Mouse (Mus musculus): ENCODE measurements at regions not wholly inside any gene's neighbourhood (a gene's known extent, or its start where the extent isn't known, plus 50 kb on each side); places are given as distances from the start of the nearest gene placed in this dataset.

GRCm38 (mm10) chr12:109662179-109662578, 62.0 kb upstream of the Rtl1 start:
- WGBS: 80% methylated on average over 2 of the region's 2 CpGs

GRCm38 (mm10) chr12:109674766-109675165, 74.6 kb upstream of the Rtl1 start:
- WGBS: 70% methylated on average over 4 of the region's 4 CpGs
- DNase-seq (ENCODE audit: low read depth, low spot score): no peak

More at GRCm38 (mm10) chr12:109662179-109662578, 62.0 kb upstream of the Rtl1 start:
- no peak for DNase-seq (ENCODE audit: low read depth, low spot score)

GRCm38 (mm10) chr12:109694046-109694445, 93.9 kb upstream of the Rtl1 start:
- no peak for DNase-seq (ENCODE audit: low read depth, low spot score)
- 90% methylated on average over 4 of the region's 4 CpGs for WGBS

DNA sequence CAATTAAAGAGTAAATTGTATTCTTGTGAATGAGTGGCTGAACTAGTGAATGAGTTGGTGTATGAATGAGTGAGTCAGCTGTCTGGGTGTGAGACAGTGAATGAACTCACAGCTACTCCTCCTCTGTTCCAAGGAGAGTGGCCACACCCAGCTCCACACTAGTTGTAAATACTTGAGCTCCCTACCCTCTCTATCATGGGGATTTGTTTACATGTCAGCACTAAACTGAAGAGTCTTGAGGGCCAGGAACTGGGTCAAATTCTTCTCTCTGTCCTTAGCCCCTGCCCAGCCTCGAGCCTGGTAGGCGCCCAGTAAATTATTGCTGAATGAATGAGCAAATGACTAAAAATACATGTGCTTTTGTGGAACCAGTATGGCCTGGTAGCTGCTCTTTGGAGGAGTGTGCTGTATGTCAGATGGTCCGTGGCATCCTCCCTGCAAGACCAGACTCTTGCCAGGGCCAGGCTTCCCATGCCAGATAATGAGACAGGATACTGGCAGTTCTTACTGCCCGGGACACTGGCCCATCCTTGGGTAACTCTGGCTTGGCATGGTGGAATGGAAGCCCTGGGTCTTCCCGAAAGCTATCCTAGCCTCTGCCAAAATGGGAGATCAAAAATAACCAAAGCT, 94.8 kb upstream of the Rtl1 start:
- DNase-seq (ENCODE audit: low read depth, low spot score): no peak
- WGBS: 60% methylated on average over 5 of the region's 5 CpGs

DNA sequence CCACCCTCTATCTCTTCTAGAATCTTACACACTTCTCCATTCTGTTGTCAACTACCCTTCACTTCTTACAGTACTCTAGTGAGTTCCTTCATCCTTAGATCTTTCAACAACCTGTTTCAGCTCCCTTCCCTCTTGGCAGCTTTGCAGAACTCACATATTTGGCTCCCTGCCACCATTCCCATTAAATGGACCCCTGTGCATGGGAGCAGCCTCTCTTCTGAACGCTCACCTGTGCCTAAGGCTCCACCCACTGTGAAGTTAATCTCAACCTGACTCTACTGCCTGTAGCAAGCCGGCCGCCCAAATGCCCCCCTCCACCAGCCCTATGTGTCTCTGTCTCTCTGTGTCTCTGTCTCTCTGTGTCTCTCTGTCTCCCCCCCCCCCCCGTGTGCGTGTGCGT, 106.7 kb upstream of the Rtl1 start:
- no peak for DNase-seq (ENCODE audit: low read depth, low spot score)
- 84% methylated on average over 6 of the region's 6 CpGs for WGBS

GRCm38 (mm10) chr12:109709661-109710060, 109.5 kb upstream of the Rtl1 start:
- 89% methylated on average over 5 of the region's 5 CpGs for WGBS
- DNase-seq (ENCODE audit: low read depth, low spot score): no peak

DNA sequence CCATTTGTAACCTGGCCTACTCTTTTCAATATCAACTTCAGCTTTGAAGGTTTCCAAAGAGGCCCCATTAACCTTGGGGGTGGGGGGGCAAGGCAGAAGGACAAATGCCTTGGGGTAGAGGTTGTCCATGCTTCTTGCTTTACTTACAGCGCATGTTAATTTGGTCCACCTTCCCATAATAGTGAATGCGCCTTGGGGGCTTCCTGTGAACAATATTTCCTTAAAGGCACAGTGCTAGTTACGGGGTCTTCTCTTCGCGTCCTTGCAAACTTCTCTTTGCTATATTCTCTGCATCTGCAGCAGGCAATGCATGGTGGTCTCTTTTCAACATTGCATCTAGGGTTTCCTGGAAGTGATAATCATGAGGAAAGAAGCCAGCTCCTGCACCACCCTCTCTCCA, 111.3 kb upstream of the Rtl1 start:
- no peak for DNase-seq (ENCODE audit: low read depth, low spot score)
- WGBS: 96% methylated on average over 5 of the region's 5 CpGs

DNA sequence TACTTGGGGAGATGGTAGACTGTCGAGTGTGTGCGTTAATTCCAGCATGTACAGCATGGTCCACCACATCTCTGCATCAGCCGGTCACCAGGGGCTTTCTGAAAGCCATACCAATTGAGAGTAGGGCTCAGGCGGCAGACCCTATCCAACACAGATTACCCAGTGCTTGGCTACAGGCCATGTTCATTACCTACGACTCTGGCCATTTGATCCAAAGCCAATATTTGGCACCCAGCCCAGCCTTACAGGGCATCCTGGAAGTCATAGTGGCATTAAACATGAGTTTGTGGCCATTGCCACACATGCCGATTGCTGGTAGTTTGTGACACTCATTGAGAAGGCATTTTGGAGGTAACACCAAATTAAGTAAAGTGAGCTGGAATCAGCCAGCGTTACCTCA, 111.8 kb upstream of the Rtl1 start:
- WGBS: 86% methylated on average over 7 of the region's 7 CpGs
- no peak for DNase-seq (ENCODE audit: low read depth, low spot score)

DNA sequence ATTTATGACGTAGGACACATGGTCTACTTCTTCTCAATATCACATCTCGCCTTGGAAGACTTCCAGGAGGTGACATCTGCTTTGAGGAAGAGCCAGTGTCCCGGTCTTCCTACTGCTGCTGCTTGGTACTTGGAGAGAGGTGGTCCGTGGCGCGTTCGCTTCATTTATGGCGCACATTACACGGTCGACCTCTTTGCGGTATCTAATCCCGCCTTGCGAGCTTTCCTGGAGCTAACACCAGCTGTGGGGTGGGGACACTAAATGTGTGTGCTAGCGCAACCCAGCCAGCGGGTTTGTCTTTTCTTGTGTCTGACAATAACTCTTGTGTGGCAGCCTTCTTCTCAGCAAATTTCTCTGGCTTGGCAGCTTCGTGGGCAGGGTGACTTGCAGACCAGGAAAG, 112.3 kb upstream of the Rtl1 start:
- WGBS: 91% methylated on average over 16 of the region's 16 CpGs
- DNase-seq (ENCODE audit: low read depth, low spot score): no peak

DNA sequence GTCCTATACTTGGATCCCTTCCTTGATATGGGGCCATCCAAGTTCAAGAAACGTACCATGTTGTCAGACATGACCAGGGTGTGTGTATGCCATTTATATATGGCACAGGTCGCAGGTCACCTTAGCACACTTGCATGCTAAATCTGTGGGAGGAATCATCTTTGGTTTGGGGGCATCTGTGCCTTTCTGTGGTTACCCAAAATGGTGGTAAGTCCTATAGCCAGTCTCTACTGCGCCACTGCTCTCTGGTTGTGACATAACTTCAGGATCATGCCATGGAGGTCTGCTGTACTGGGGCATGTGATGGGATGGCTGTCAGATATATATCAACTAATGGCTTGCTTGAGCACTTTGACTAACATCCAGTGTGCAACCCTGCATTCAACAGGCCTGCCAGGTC, 112.9 kb upstream of the Rtl1 start:
- no peak for DNase-seq (ENCODE audit: low read depth, low spot score)
- WGBS: 85% methylated on average over 3 of the region's 3 CpGs

- DNase-seq (ENCODE audit: low read depth, low spot score): no peak
- 90% methylated on average over 5 of the region's 5 CpGs for WGBS
Observed at GRCm38 (mm10) chr12:109714061-109714460, 113.9 kb upstream of the Rtl1 start.

- DNase-seq (ENCODE audit: low read depth, low spot score): no peak
- WGBS: 93% methylated on average over 20 of the region's 20 CpGs
Observed at GRCm38 (mm10) chr12:109716991-109717390, 116.9 kb upstream of the Rtl1 start.

GRCm38 (mm10) chr12:109718036-109718435, 117.9 kb upstream of the Rtl1 start:
- WGBS: 92% methylated on average over 9 of the region's 9 CpGs
- DNase-seq (ENCODE audit: low read depth, low spot score): no peak

DNA sequence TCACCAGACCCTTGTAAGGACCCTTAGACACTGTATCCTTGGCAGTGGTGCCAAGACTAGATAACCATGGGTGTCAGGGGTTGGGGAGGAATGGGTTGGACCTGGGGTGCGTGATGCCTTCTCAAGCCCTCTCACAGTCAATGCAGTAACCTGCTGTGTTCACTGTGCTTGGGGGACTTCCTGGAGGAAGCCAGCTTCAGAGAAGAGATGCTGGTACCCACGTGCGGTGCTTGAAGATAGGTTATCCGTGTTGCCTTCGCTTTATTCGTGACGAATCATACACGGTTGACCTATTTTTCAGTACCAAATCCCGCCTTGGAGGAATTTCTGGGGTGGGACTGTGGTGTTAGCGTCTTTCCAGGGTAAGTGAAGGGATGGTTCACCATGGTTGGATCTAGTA, 138.1 kb upstream of the Rtl1 start:
- 94% methylated on average over 10 of the region's 10 CpGs for WGBS
- DNase-seq (ENCODE audit: low read depth, low spot score): no peak

- WGBS: 92% methylated on average over 6 of the region's 6 CpGs
- DNase-seq (ENCODE audit: low read depth, low spot score): no peak
Observed at GRCm38 (mm10) chr12:109738911-109739310, 138.8 kb upstream of the Rtl1 start.

- DNase-seq (ENCODE audit: low read depth, low spot score): no peak
- WGBS: 87% methylated on average over 11 of the region's 11 CpGs
Observed at GRCm38 (mm10) chr12:109742486-109742885, 142.4 kb upstream of the Rtl1 start.

DNA sequence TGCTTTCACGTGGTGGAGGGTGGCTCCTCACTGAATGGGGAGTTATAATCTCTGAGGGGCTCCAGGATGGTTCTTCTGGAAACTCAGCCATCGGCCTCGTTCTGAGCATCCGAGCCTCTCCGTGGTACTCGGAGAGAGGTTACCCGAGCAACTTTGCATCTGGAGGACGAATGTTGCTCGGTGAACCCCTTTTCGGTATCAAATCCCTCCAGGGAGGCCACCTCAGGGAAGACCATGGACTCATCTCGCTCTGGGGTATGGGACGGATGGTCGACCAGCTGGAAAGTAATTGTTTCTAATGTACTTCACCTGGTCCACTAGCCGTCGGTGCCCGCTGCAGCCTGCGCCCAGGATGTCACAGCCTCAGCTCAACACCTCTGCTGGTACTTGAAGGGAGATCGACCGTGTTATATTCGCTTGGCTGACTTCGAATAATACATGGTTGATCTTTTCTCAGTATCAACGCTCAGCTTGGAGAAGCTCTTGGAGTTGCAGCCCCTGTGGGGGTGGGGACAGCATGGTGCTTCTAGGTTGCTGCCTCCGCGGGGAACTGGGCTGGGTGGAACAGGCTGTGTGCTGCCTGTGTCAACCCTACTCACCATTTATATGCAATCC, 143.0 kb upstream of the Rtl1 start:
- 92% methylated on average over 24 of the region's 24 CpGs for WGBS
- DNase-seq (ENCODE audit: low read depth, low spot score): no peak

DNA sequence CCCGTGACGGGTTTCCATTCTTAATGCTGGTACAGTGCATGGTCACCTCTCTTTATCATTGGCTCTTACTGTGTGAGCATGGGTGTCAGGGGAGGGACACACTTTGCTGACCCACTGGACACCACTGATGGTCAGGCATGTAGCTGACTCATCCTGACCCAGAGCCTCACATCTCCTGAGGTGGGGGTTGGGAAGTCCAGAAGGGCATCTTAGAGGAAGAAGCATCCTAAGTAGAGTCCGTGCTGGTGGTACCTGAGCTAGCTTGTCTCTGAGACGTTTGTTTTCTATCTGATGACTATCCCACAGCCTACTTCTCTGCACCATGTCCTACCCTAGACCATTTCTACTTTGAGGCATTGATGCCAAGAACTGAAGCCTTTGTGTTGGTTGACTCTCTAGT, 144.1 kb upstream of the Rtl1 start:
- 84% methylated on average over 4 of the region's 4 CpGs for WGBS

GRCm38 (mm10) chr12:109745731-109746484, 145.8 kb upstream of the Rtl1 start:
- DNase-seq (ENCODE audit: low read depth, low spot score): no peak

More for the DNA sequence above, 144.1 kb upstream of the Rtl1 start:
- no peak for DNase-seq (ENCODE audit: low read depth, low spot score)

GRCm38 (mm10) chr12:109747201-109747600, 147.1 kb upstream of the Rtl1 start:
- DNase-seq (ENCODE audit: low read depth, low spot score): no peak
- 72% methylated on average over 5 of the region's 5 CpGs for WGBS

More at GRCm38 (mm10) chr12:109745731-109746484, 145.8 kb upstream of the Rtl1 start:
- WGBS: 76% methylated on average over 15 of the region's 15 CpGs

GRCm38 (mm10) chr12:109747776-109748175, 147.6 kb upstream of the Rtl1 start:
- 79% methylated on average over 13 of the region's 13 CpGs for WGBS
- DNase-seq (ENCODE audit: low read depth, low spot score): no peak
